Mouse (Mus musculus): Measurements from ENCODE around the gene Hsf2bp.
"Not testable (repeated sequence)": the region's sequence is repeated elsewhere in the genome, so short reads cannot be mapped to it uniquely, and the experiment has no call there.

Gene Hsf2bp

GRCm38 (mm10) chr17:32035609-32036508 lies at the start of gene Hsf2bp, which contains the start of gene Rrp1b:
Hsf2bp (minus strand) TSS chr17:32036349.
Rrp1b (plus strand) TSS chr17:32036100.
- DNase-seq (ENCODE audit: low spot score in 2 of 2): peak; percentile 59 to 63

- no peak for DNase-seq (ENCODE audit: low spot score in 2 of 2)
These were observed 47.2 kb upstream of the Hsf2bp start for GRCm38 (mm10) chr17:32083351-32083750.

GRCm38 (mm10) chr17:32075164-32075563 lies 39.0 kb upstream of the Hsf2bp start:
- DNase-seq (ENCODE audit: low spot score in 2 of 2): peak in 1 of 2 experiments; percentile 26

- no peak for DNase-seq (ENCODE audit: low spot score in 2 of 2)
These were observed 38.5 kb upstream of the Hsf2bp start for GRCm38 (mm10) chr17:32074658-32075057.

- DNase-seq (ENCODE audit: low spot score in 2 of 2): peak; percentile 66
These were observed 37.2 kb upstream of the Hsf2bp start for GRCm38 (mm10) chr17:32073359-32073758.

GRCm38 (mm10) chr17:32068810-32069209 lies 32.7 kb upstream of the Hsf2bp start:
- DNase-seq (ENCODE audit: low spot score in 2 of 2): no peak

- no peak for DNase-seq (ENCODE audit: low spot score in 2 of 2)
These were observed 32.2 kb upstream of the Hsf2bp start for GRCm38 (mm10) chr17:32068381-32068780.

GRCm38 (mm10) chr17:32067541-32067940 lies 31.4 kb upstream of the Hsf2bp start:
- no peak for DNase-seq (ENCODE audit: low spot score in 2 of 2)

GRCm38 (mm10) chr17:32064762-32065161 lies 28.6 kb upstream of the Hsf2bp start:
- DNase-seq (ENCODE audit: low spot score in 2 of 2): not testable (repeated sequence)

- no peak for DNase-seq (ENCODE audit: low spot score in 2 of 2)
These were observed 27.5 kb upstream of the Hsf2bp start for GRCm38 (mm10) chr17:32063654-32064053.

- no peak for DNase-seq (ENCODE audit: low spot score in 2 of 2)
These were observed 25.1 kb upstream of the Hsf2bp start for GRCm38 (mm10) chr17:32061219-32061618.

- no peak for DNase-seq (ENCODE audit: low spot score in 2 of 2)
These were observed 22.9 kb upstream of the Hsf2bp start for GRCm38 (mm10) chr17:32059084-32059483.

- DNase-seq (ENCODE audit: low spot score in 2 of 2): no peak
These were observed 21.7 kb upstream of the Hsf2bp start for GRCm38 (mm10) chr17:32057843-32058242.

GRCm38 (mm10) chr17:32053677-32054076 lies 17.5 kb upstream of the Hsf2bp start:
- peak in 1 of 2 experiments; percentile 16 for DNase-seq (ENCODE audit: low spot score in 2 of 2)

GRCm38 (mm10) chr17:32052237-32053080 lies 16.3 kb upstream of the Hsf2bp start:
- DNase-seq (ENCODE audit: low spot score in 2 of 2): no peak

- no peak for DNase-seq (ENCODE audit: low spot score in 2 of 2)
These were observed 14.5 kb upstream of the Hsf2bp start for GRCm38 (mm10) chr17:32050609-32051008.

GRCm38 (mm10) chr17:32049914-32050313 lies 13.8 kb upstream of the Hsf2bp start:
- no peak for DNase-seq (ENCODE audit: low spot score in 2 of 2)

GRCm38 (mm10) chr17:32048351-32048750 lies 12.2 kb upstream of the Hsf2bp start:
- DNase-seq (ENCODE audit: low spot score in 2 of 2): no peak

- DNase-seq (ENCODE audit: low spot score in 2 of 2): no peak
These were observed 10.4 kb upstream of the Hsf2bp start for GRCm38 (mm10) chr17:32046541-32046940.

- DNase-seq (ENCODE audit: low spot score in 2 of 2): no peak
These were observed 4.1 kb upstream of the Hsf2bp start for GRCm38 (mm10) chr17:32040263-32040662.

- DNase-seq (ENCODE audit: low spot score in 2 of 2): peak in 1 of 2 experiments; percentile 4
These were observed 625 bp upstream of the Hsf2bp start for GRCm38 (mm10) chr17:32036509-32037438.
